ENCODE assay signal across 17 mouse cellular contexts in the genomic region with DNA sequence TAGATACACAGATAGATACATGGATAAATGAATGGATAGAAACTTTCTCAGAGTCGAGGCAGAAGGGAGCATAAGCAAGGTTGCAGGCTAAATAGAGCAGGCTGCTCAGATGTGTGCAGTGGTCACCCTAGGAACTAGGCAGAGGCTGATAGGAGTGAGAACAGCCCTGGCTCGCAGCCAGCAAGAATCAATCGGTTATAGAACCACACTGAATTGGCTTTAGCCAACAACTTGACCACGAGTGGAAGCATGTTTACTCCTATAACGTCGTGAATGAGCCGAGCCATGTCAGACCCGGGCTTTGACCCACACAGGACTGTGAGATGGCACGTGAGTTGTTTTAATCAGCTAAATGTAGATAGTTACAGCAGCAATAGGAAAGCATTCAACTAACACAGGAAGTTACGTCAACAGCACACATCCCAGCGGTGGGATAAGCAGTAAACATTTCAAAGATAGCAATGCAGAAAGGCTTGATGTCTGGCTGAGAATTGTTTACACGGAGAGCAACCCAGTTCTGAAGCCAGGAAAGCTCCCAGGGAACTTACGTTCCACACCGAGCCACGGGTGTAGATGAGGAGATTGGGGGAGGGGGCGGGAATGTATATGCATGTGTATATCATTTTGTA. TPM values are rescaled to one million over a fixed set of nuclear protein-coding genes. Genes with fewer than 3 reads are reported as not detected.
DNase-seq lines count a peak whose midpoint lies in the region; ATAC-seq and TF ChIP-seq lines count a peak whose summit lies in the region.
"Had no signal": no experiment of that assay in that cellular context is flagged by ENCODE, and none has a peak within 500 bp of the region (broad histone marks: within the 10 kb centered on the region; RNA-seq: fewer than 3 reads in every experiment).

No protein-coding gene starts in this region.

- TF ChIP-seq CTCF in heart, adult 2 months (IDR thresholded peaks at IDR 0.05): no peak

- peaks cover 24% of the 10 kb centered on the region for H3K4me1 ChIP-seq in heart, embryonic 12.5 days (replicated peaks)
- H3K4me1 ChIP-seq in heart, adult 2 months (ENCODE audit: control insufficient read depth, insufficient read depth, low read length): peaks cover 2% of the 10 kb centered on the region; the same call in 1 of the 2 replicates
- peaks cover 28% of the 10 kb centered on the region for H3K4me1 ChIP-seq in lung, embryonic 15.5 days
- peaks cover 7% of the 10 kb centered on the region; the same call in 1 of the 2 replicates for H3K4me1 ChIP-seq in intestine, embryonic 15.5 days (replicated peaks)
- peaks cover 13% of the 10 kb centered on the region for H3K4me1 ChIP-seq in liver, embryonic 16.5 days (ENCODE audit: control insufficient read depth, low read depth, low read length)
- no peaks in the 10 kb centered on the region for H3K4me1 ChIP-seq in midbrain, embryonic 10.5 days

- no peaks in the 10 kb centered on the region for H3K27me3 ChIP-seq in heart, embryonic 12.5 days (replicated peaks)
- no peaks in the 10 kb centered on the region for H3K27me3 ChIP-seq in heart, adult 2 months (ENCODE audit: control insufficient read depth, insufficient read depth, low read length)
- H3K27me3 ChIP-seq in lung, embryonic 15.5 days: no peaks in the 10 kb centered on the region
- H3K27me3 ChIP-seq in intestine, embryonic 15.5 days (replicated peaks): no peaks in the 10 kb centered on the region
- H3K27me3 ChIP-seq in liver, embryonic 16.5 days (ENCODE audit: control insufficient read depth, insufficient read depth, low read depth, low read length): no peaks in the 10 kb centered on the region
- no peaks in the 10 kb centered on the region for H3K27me3 ChIP-seq in midbrain, embryonic 10.5 days (ENCODE audit: low read depth, poor library complexity, severe bottlenecking)
- H3K27me3 ChIP-seq: neural tube, embryonic 13.5 days had no signal

- no peak for DNase-seq in heart, adult 2 months
- DNase-seq in lung, postnatal 14 days: no peak
- no peak for DNase-seq in urinary bladder, postnatal 36 days (ENCODE audit: low spot score in 2 of 2)
- DNase-seq in midbrain, embryonic 10.5 days (ENCODE audit: low spot score): no peak
- DNase-seq: cerebellum, adult 11 months; cerebellum, postnatal 25 days; kidney, postnatal 25 days; right cerebral cortex, postnatal 25 days had no signal

- WGBS in heart, embryonic 12.5 days: 58% methylated on average over 16 of the region's 16 CpGs
- 39% methylated on average over 16 of the region's 16 CpGs for WGBS in heart, adult 2 months
- WGBS in lung, embryonic 15.5 days: 30% methylated on average over 16 of the region's 16 CpGs
- WGBS in intestine, embryonic 15.5 days: 55% methylated on average over 16 of the region's 16 CpGs
- 60% methylated on average over 16 of the region's 16 CpGs for WGBS in liver, embryonic 16.5 days (ENCODE audit: insufficient replicate concordance)
- WGBS in midbrain, embryonic 10.5 days: 91% methylated on average over 16 of the region's 16 CpGs

- peak; percentile 42; the same call in 1 of the 2 replicates for ATAC-seq in heart, embryonic 12.5 days (ENCODE audit: insufficient number of reproducible peaks, low FRiP score)
- ATAC-seq in lung, embryonic 15.5 days (ENCODE audit: borderline replicate concordance, extremely low read depth, low FRiP score, low TSS enrichment): peak; percentile 63; the same call in 1 of the 2 replicates
- 0 out of 2 replicates have a peak, but pooled peaks have one; percentile 25 for ATAC-seq in intestine, embryonic 15.5 days
- peak; percentile 17; the same call in 1 of the 2 replicates for ATAC-seq in liver, embryonic 16.5 days (ENCODE audit: low read depth)
- ATAC-seq: forebrain, embryonic 16.5 days; inflammation-experienced regulatory T-cells, adult 6 months had no signal

- no peak for TF ChIP-seq EP300 in heart, adult 2 months (IDR thresholded peaks at IDR 0.05; ENCODE audit: insufficient read depth, low read depth, low read length)

- intact Hi-C loops in heart, adult 2 months (cut with DNase I): no loop called here

- no peak for TF ChIP-seq POLR2A in heart, adult 2 months (IDR thresholded peaks at IDR 0.05; ENCODE audit: insufficient read depth, low read depth, low read length)

- peaks cover 9% of the 10 kb centered on the region for H3K36me3 ChIP-seq in heart, embryonic 12.5 days
- H3K36me3 ChIP-seq in heart, adult 2 months (ENCODE audit: control insufficient read depth, insufficient read depth, low read length): no peaks in the 10 kb centered on the region
- H3K36me3 ChIP-seq in lung, embryonic 15.5 days: 0 out of 2 replicates have a peak, but pooled peaks cover 3% of the 10 kb centered on the region
- no peaks in the 10 kb centered on the region for H3K36me3 ChIP-seq in intestine, embryonic 15.5 days
- no peaks in the 10 kb centered on the region for H3K36me3 ChIP-seq in liver, embryonic 16.5 days (ENCODE audit: control insufficient read depth, insufficient read depth)
- 0 out of 2 replicates have a peak, but pooled peaks cover 5% of the 10 kb centered on the region for H3K36me3 ChIP-seq in midbrain, embryonic 10.5 days
- H3K36me3 ChIP-seq: neural tube, embryonic 13.5 days had no signal

- no peak overlapping the region for H3K9ac ChIP-seq in heart, embryonic 12.5 days
- H3K9ac ChIP-seq in heart, adult 2 months (ENCODE audit: low read depth, low read length): no peak overlapping the region
- H3K9ac ChIP-seq in lung, embryonic 15.5 days: no peak overlapping the region
- H3K9ac ChIP-seq in intestine, embryonic 15.5 days: no peak overlapping the region
- H3K9ac ChIP-seq in liver, embryonic 16.5 days (ENCODE audit: low read depth, low read length): no peak overlapping the region
- H3K9ac ChIP-seq: neural tube, embryonic 13.5 days had no signal

- no peak overlapping the region for H3K4me3 ChIP-seq in heart, embryonic 12.5 days
- H3K4me3 ChIP-seq in heart, adult 2 months: no peak overlapping the region
- H3K4me3 ChIP-seq in lung, embryonic 15.5 days: no peak overlapping the region
- no peak overlapping the region for H3K4me3 ChIP-seq in intestine, embryonic 15.5 days (replicated peaks)
- no peak overlapping the region for H3K4me3 ChIP-seq in liver, embryonic 16.5 days (ENCODE audit: low read depth, low read length)
- H3K4me3 ChIP-seq in midbrain, embryonic 10.5 days: no peak overlapping the region
- H3K4me3 ChIP-seq: embryonic facial prominence, embryonic 10.5 days; erythroblast, embryonic 14.5 days; neural tube, embryonic 13.5 days had no signal

- H3K4me2 ChIP-seq in heart, embryonic 12.5 days: peak overlapping the region; percentile 19
- H3K4me2 ChIP-seq in lung, embryonic 15.5 days: peak overlapping the region; percentile 9; the same call in 1 of the 2 replicates
- no peak overlapping the region for H3K4me2 ChIP-seq in intestine, embryonic 15.5 days (replicated peaks)
- H3K4me2 ChIP-seq in liver, embryonic 16.5 days (ENCODE audit: low read depth, low read length): peak overlapping the region; percentile 30; the same call in 1 of the 2 replicates
- H3K4me2 ChIP-seq: neural tube, embryonic 13.5 days had no signal

- H3K9me3 ChIP-seq in heart, embryonic 12.5 days (replicated peaks): no peaks in the 10 kb centered on the region
- no peaks in the 10 kb centered on the region for H3K9me3 ChIP-seq in lung, embryonic 15.5 days
- H3K9me3 ChIP-seq in intestine, embryonic 15.5 days: no peaks in the 10 kb centered on the region
- no peaks in the 10 kb centered on the region for H3K9me3 ChIP-seq in liver, embryonic 16.5 days (replicated peaks; ENCODE audit: control insufficient read depth, low read length)
- H3K9me3 ChIP-seq in midbrain, embryonic 10.5 days (replicated peaks): no peaks in the 10 kb centered on the region
- H3K9me3 ChIP-seq: embryonic facial prominence, embryonic 10.5 days; neural tube, embryonic 13.5 days had no signal

- H3K27ac ChIP-seq in heart, embryonic 12.5 days (ENCODE audit: poor library complexity, severe bottlenecking): 0 out of 2 replicates have a peak overlapping the region, but pooled peaks have one; percentile 9
- no peak overlapping the region for H3K27ac ChIP-seq in heart, adult 2 months
- 0 out of 2 replicates have a peak overlapping the region, but pooled peaks have one; percentile 7 for H3K27ac ChIP-seq in lung, embryonic 15.5 days
- no peak overlapping the region for H3K27ac ChIP-seq in intestine, embryonic 15.5 days
- no peak overlapping the region for H3K27ac ChIP-seq in liver, embryonic 16.5 days (ENCODE audit: low read length)
- no peak overlapping the region for H3K27ac ChIP-seq in midbrain, embryonic 10.5 days (replicated peaks)
- H3K27ac ChIP-seq: embryonic facial prominence, embryonic 10.5 days; neural tube, embryonic 13.5 days had no signal

- no peaks in the 10 kb centered on the region for H3K79me2 ChIP-seq in heart, adult 2 months (replicated peaks; ENCODE audit: control insufficient read depth, insufficient read depth, low read length)

RNA-seq across cellular contexts. Expression of a gene that starts 55.4 kb away (rescaled TPM):
- 17.9 and 21.3 TPM in 2 replicates for polyA plus RNA-seq in heart, embryonic 12.5 days (2016; fragmentation: Nextera tagmentation; extraction: Ambion mirVana)
- 10 to 100 TPM; 11.3 to 12.1 TPM for total RNA-seq in heart, adult 2 months (2021)
- polyA plus RNA-seq in heart, adult 2 months (2012; rRNA removed): 4.1 and 7.2 TPM in 2 replicates
- 26.7 and 27.5 TPM in 2 replicates for polyA plus RNA-seq in lung, embryonic 15.5 days (2015; fragmentation: Nextera tagmentation; extraction: Ambion mirVana)
- polyA plus RNA-seq in intestine, embryonic 15.5 days (2015; fragmentation: Nextera tagmentation; extraction: Ambion mirVana): 20.8 and 23.5 TPM in 2 replicates
- polyA plus RNA-seq in liver, embryonic 16.5 days (2015; fragmentation: Nextera tagmentation; extraction: Ambion mirVana): 8.6 and 9.1 TPM in 2 replicates
- 36.8 and 39.7 TPM in 2 replicates for polyA plus RNA-seq in midbrain, embryonic 10.5 days (2016; fragmentation: Nextera tagmentation; extraction: Ambion mirVana)

Comparison
In these comparisons a context has a peak if more than half of its experiments do, and no peak if none do; other contexts are left out.
1. H3K27ac ChIP-seq: peak in heart, embryonic 12.5 days (single experiment) and lung, embryonic 15.5 days (single experiment); none in heart, adult 2 months (single experiment), intestine, embryonic 15.5 days (single experiment), liver, embryonic 16.5 days (single experiment) and midbrain, embryonic 10.5 days (single experiment).
2. Peak in every context shown above with its lines, with median percentiles within 50 percentile points of each other: ATAC-seq.